Mouse (Mus musculus): ENCODE data around the gene Vmn1r25. TPM values are rescaled to one million over a fixed set of nuclear protein-coding genes. Genes with fewer than 3 reads are reported as not detected.
"Not testable (repeated sequence)": the region's sequence is repeated elsewhere in the genome, so short reads cannot be mapped to it uniquely, and the experiment has no call there.

Gene Vmn1r25
- polyA plus RNA-seq (2012; rRNA removed) = not detected in 2 replicates

DNA sequence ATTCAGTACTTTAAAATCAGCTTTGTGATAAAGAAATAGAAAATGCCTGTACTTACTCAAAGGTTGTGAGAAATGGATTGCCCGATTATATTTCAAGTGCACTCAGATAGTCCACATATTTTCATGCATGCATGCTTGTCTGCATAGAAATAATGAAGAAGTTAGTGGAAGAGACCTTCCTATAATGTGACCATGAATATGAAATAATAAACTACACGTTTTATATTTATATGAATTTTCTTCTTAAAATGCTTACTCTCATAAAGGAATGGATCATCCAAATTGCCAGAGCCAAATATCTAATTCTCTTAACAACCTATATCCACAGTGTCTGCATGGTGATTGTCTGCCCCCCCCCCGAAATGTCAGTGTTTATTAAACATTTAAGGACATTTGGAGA is at the start of gene Vmn1r25:
Gene Vmn1r25 (minus strand): TSS at position 101 of the 400 bp plus-strand sequence.
- no peak for DNase-seq (ENCODE audit: low read depth)

DNA sequence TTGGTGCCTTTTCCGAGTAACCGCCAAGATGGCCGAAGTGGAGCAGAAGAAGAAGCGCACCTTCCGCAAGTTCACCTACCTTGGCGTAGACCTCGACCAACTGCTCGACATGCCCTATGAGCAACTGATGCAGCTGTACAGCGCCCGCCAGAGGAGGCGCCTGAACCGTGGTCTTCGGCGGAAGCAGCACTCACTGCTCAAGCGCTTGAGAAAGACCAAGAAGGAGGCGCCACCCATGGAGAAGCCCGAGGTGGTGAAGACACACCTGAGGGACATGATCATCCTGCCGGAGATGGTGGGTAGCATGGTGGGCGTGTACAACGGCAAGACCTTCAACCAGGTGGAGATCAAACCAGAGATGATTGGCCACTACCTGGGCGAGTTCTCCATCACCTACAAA is 36.9 kb upstream of the Vmn1r25 start:
- not testable (repeated sequence) for DNase-seq (ENCODE audit: low read depth)

GRCm38 (mm10) chr6:58015059-58015458 is 34.4 kb upstream of the Vmn1r25 start, which contains the start of gene Vmn1r26:
Gene Vmn1r26 (minus strand): TSS chr6:58015159.
- DNase-seq (ENCODE audit: low read depth) = no peak

DNA sequence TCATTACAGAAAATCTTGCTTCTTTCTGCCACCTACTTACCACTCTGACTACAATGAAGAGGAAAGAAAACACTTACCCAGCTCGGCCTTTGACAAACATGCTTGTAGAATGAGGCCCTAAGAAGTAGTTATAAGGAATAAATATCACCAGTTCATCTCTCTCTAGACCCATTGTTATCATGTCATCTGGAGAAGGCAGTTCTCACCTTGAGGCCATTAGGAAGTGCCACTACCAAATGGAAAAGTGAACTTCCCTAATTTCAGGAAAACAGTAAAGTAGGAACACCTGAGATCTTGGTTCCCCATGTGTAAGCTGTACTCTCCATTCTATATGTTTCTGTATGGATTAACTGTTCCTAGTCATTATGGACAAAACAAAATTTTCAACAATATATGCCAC is 19.2 kb downstream of the Vmn1r25 start, which contains the start of gene Vmn1r24:
Gene Vmn1r24 (minus strand): TSS at position 101 of the 400 bp plus-strand sequence.
- DNase-seq (ENCODE audit: low read depth) = not testable (repeated sequence)

Other genes with a start within 250 kb of the Vmn1r25 start
- 10.6 and 12.9 TPM in 2 replicates for gene Vopp1, start 155.7 kb downstream of the Vmn1r25 start, polyA plus RNA-seq (2012; rRNA removed)
- not detected in 2 replicates for gene Vmn1r21, start 130.5 kb downstream of the Vmn1r25 start, polyA plus RNA-seq (2012; rRNA removed)
- gene Vmn1r22, start 72.8 kb downstream of the Vmn1r25 start, polyA plus RNA-seq (2012; rRNA removed) = not detected in 2 replicates
- not detected in 2 replicates for gene Vmn1r23, start 54.0 kb downstream of the Vmn1r25 start, polyA plus RNA-seq (2012; rRNA removed)
- not detected in 2 replicates for gene Vmn1r24, start 19.3 kb downstream of the Vmn1r25 start, polyA plus RNA-seq (2012; rRNA removed)
- gene Vmn1r26, start 34.3 kb upstream of the Vmn1r25 start, polyA plus RNA-seq (2012; rRNA removed) = not detected in 2 replicates
- not detected in 2 replicates for gene Vmn1r27, start 238.0 kb upstream of the Vmn1r25 start, polyA plus RNA-seq (2012; rRNA removed)

Measured in gonadal fat pad, adult 2 months (tissue).